Mouse (Mus musculus): Measurements from ENCODE around the gene Camta1. TPM values are rescaled to one million over a fixed set of nuclear protein-coding genes. Genes with fewer than 3 reads are reported as not detected.

Gene Camta1
- polyA plus RNA-seq, 1 experiment from 2014 or later: 106 TPM

GRCm38 (mm10) chr4:151730037-151730759 is 131.5 kb downstream of the Camta1 start:
- H3K9me3 ChIP-seq (ENCODE audit: control insufficient read depth, low read length): no peaks in the 10 kb centered on the region
- H3K27ac ChIP-seq (replicated peaks; ENCODE audit: low read depth, low read length): no peak overlapping the region
- no peaks in the 10 kb centered on the region for H3K27me3 ChIP-seq (ENCODE audit: control insufficient read depth, insufficient read depth, low read length)
- no peaks in the 10 kb centered on the region for H3K4me1 ChIP-seq (ENCODE audit: control insufficient read depth, insufficient read depth, low read length)
- no peak overlapping the region for H3K9ac ChIP-seq (ENCODE audit: low read length)
- H3K4me3 ChIP-seq (ENCODE audit: low read depth, low read length): no peak overlapping the region
- WGBS: 83% methylated on average over 4 of the region's 4 CpGs
- DNase-seq (ENCODE audit: low spot score) (no peak), ATAC-seq (ENCODE audit: insufficient number of reproducible peaks, low FRiP score, low TSS enrichment, low read depth) (no peak)
- no peak overlapping the region for H3K4me2 ChIP-seq (ENCODE audit: low read depth, severe bottlenecking)
- H3K36me3 ChIP-seq (ENCODE audit: control insufficient read depth, insufficient read depth, low read length): no peaks in the 10 kb centered on the region

- H3K27me3 ChIP-seq (ENCODE audit: control insufficient read depth, insufficient read depth, low read length): no peaks in the 10 kb centered on the region
- DNase-seq (ENCODE audit: low spot score) (no peak), ATAC-seq (ENCODE audit: insufficient number of reproducible peaks, low FRiP score, low TSS enrichment, low read depth) (no peak)
- H3K9ac ChIP-seq (ENCODE audit: low read length): no peak overlapping the region
- H3K4me1 ChIP-seq (ENCODE audit: control insufficient read depth, insufficient read depth, low read length): no peaks in the 10 kb centered on the region
- no peaks in the 10 kb centered on the region for H3K36me3 ChIP-seq (ENCODE audit: control insufficient read depth, insufficient read depth, low read length)
- no peak overlapping the region for H3K4me2 ChIP-seq (ENCODE audit: low read depth, severe bottlenecking)
- no peak overlapping the region for H3K27ac ChIP-seq (replicated peaks; ENCODE audit: low read depth, low read length)
- no peaks in the 10 kb centered on the region for H3K9me3 ChIP-seq (ENCODE audit: control insufficient read depth, low read length)
- no peak overlapping the region for H3K4me3 ChIP-seq (ENCODE audit: low read depth, low read length)
- 76% methylated on average over 4 of the region's 4 CpGs for WGBS
Observed at GRCm38 (mm10) chr4:151729116-151729515, 132.6 kb downstream of the Camta1 start.

- WGBS: 88% methylated on average over 11 of the region's 11 CpGs
- DNase-seq (ENCODE audit: low spot score) (no peak), ATAC-seq (ENCODE audit: insufficient number of reproducible peaks, low FRiP score, low TSS enrichment, low read depth) (no peak)
- Histone ChIP-seq H3K9me3 (ENCODE audit: control insufficient read depth, low read length) (no peaks in the 10 kb centered on the region), H3K9ac (ENCODE audit: low read length) (no peak overlapping the region), H3K27me3 (ENCODE audit: control insufficient read depth, insufficient read depth, low read length) (no peaks in the 10 kb centered on the region), H3K36me3 (ENCODE audit: control insufficient read depth, insufficient read depth, low read length) (no peaks in the 10 kb centered on the region), H3K27ac (replicated peaks; ENCODE audit: low read depth, low read length) (no peak overlapping the region), H3K4me3 (ENCODE audit: low read depth, low read length) (no peak overlapping the region), H3K4me1 (ENCODE audit: control insufficient read depth, insufficient read depth, low read length) (no peaks in the 10 kb centered on the region), H3K4me2 (ENCODE audit: low read depth, severe bottlenecking) (no peak overlapping the region)
Observed at GRCm38 (mm10) chr4:151728391-151729065, 133.1 kb downstream of the Camta1 start.

- H3K4me1 ChIP-seq (ENCODE audit: control insufficient read depth, insufficient read depth, low read length): no peaks in the 10 kb centered on the region
Observed at GRCm38 (mm10) chr4:151726396-151726795, 135.3 kb downstream of the Camta1 start.

GRCm38 (mm10) chr4:151724897-151725296 is 136.8 kb downstream of the Camta1 start:
- no peaks in the 10 kb centered on the region for H3K9me3 ChIP-seq (ENCODE audit: control insufficient read depth, low read length)
- no peak for ATAC-seq (ENCODE audit: insufficient number of reproducible peaks, low FRiP score, low TSS enrichment, low read depth)
- DNase-seq (ENCODE audit: low spot score): no peak
- H3K9ac ChIP-seq (ENCODE audit: low read length): no peak overlapping the region
- H3K27ac ChIP-seq (replicated peaks; ENCODE audit: low read depth, low read length): no peak overlapping the region
- H3K27me3 ChIP-seq (ENCODE audit: control insufficient read depth, insufficient read depth, low read length): no peaks in the 10 kb centered on the region
- H3K4me3 ChIP-seq (ENCODE audit: low read depth, low read length): no peak overlapping the region
- no peak overlapping the region for H3K4me2 ChIP-seq (ENCODE audit: low read depth, severe bottlenecking)
- no peaks in the 10 kb centered on the region for H3K4me1 ChIP-seq (ENCODE audit: control insufficient read depth, insufficient read depth, low read length)
- H3K36me3 ChIP-seq (ENCODE audit: control insufficient read depth, insufficient read depth, low read length): no peaks in the 10 kb centered on the region

More at GRCm38 (mm10) chr4:151726396-151726795, 135.3 kb downstream of the Camta1 start:
- Histone ChIP-seq H3K9ac (ENCODE audit: low read length) (no peak overlapping the region), H3K27ac (replicated peaks; ENCODE audit: low read depth, low read length) (no peak overlapping the region), H3K27me3 (ENCODE audit: control insufficient read depth, insufficient read depth, low read length) (no peaks in the 10 kb centered on the region), H3K4me3 (ENCODE audit: low read depth, low read length) (no peak overlapping the region), H3K36me3 (ENCODE audit: control insufficient read depth, insufficient read depth, low read length) (no peaks in the 10 kb centered on the region), H3K9me3 (ENCODE audit: control insufficient read depth, low read length) (no peaks in the 10 kb centered on the region), H3K4me2 (ENCODE audit: low read depth, severe bottlenecking) (no peak overlapping the region)
- ATAC-seq (ENCODE audit: insufficient number of reproducible peaks, low FRiP score, low TSS enrichment, low read depth) (no peak), DNase-seq (ENCODE audit: low spot score) (no peak)
- WGBS: 67% methylated on average over 2 of the region's 2 CpGs

- H3K9me3 ChIP-seq (ENCODE audit: control insufficient read depth, low read length): no peaks in the 10 kb centered on the region
- H3K4me3 ChIP-seq (ENCODE audit: low read depth, low read length): no peak overlapping the region
- ATAC-seq (ENCODE audit: insufficient number of reproducible peaks, low FRiP score, low TSS enrichment, low read depth): no peak
- H3K4me1 ChIP-seq (ENCODE audit: control insufficient read depth, insufficient read depth, low read length): no peaks in the 10 kb centered on the region
- H3K27ac ChIP-seq (replicated peaks; ENCODE audit: low read depth, low read length): no peak overlapping the region
- 82% methylated on average over 15 of the region's 15 CpGs for WGBS
- H3K9ac ChIP-seq (ENCODE audit: low read length): no peak overlapping the region
- no peaks in the 10 kb centered on the region for H3K36me3 ChIP-seq (ENCODE audit: control insufficient read depth, insufficient read depth, low read length)
- DNase-seq (ENCODE audit: low spot score): no peak
- no peak overlapping the region for H3K4me2 ChIP-seq (ENCODE audit: low read depth, severe bottlenecking)
- H3K27me3 ChIP-seq (ENCODE audit: control insufficient read depth, insufficient read depth, low read length): no peaks in the 10 kb centered on the region
Observed at GRCm38 (mm10) chr4:151720722-151721467, 140.8 kb downstream of the Camta1 start.

- Histone ChIP-seq H3K9me3 (ENCODE audit: control insufficient read depth, low read length) (no peaks in the 10 kb centered on the region), H3K9ac (ENCODE audit: low read length) (no peak overlapping the region), H3K4me3 (ENCODE audit: low read depth, low read length) (no peak overlapping the region), H3K27ac (replicated peaks; ENCODE audit: low read depth, low read length) (no peak overlapping the region), H3K4me1 (ENCODE audit: control insufficient read depth, insufficient read depth, low read length) (no peaks in the 10 kb centered on the region), H3K4me2 (ENCODE audit: low read depth, severe bottlenecking) (no peak overlapping the region), H3K36me3 (ENCODE audit: control insufficient read depth, insufficient read depth, low read length) (no peaks in the 10 kb centered on the region), H3K27me3 (ENCODE audit: control insufficient read depth, insufficient read depth, low read length) (no peaks in the 10 kb centered on the region)
- 43% methylated on average over 21 of the region's 21 CpGs for WGBS
- ATAC-seq (ENCODE audit: insufficient number of reproducible peaks, low FRiP score, low TSS enrichment, low read depth): no peak
- DNase-seq (ENCODE audit: low spot score): no peak
Observed at GRCm38 (mm10) chr4:151718866-151719475, 142.7 kb downstream of the Camta1 start.

GRCm38 (mm10) chr4:151717864-151718263 is 143.8 kb downstream of the Camta1 start:
- DNase-seq (ENCODE audit: low spot score): no peak

More at GRCm38 (mm10) chr4:151717864-151718263, 143.8 kb downstream of the Camta1 start:
- no peak overlapping the region for H3K9ac ChIP-seq (ENCODE audit: low read length)
- H3K27me3 ChIP-seq (ENCODE audit: control insufficient read depth, insufficient read depth, low read length): no peaks in the 10 kb centered on the region
- no peak overlapping the region for H3K27ac ChIP-seq (replicated peaks; ENCODE audit: low read depth, low read length)
- H3K9me3 ChIP-seq (ENCODE audit: control insufficient read depth, low read length): no peaks in the 10 kb centered on the region
- 76% methylated on average over 7 of the region's 7 CpGs for WGBS
- H3K36me3 ChIP-seq (ENCODE audit: control insufficient read depth, insufficient read depth, low read length): no peaks in the 10 kb centered on the region
- H3K4me1 ChIP-seq (ENCODE audit: control insufficient read depth, insufficient read depth, low read length): no peaks in the 10 kb centered on the region
- H3K4me2 ChIP-seq (ENCODE audit: low read depth, severe bottlenecking): no peak overlapping the region
- no peak for ATAC-seq (ENCODE audit: insufficient number of reproducible peaks, low FRiP score, low TSS enrichment, low read depth)
- no peak overlapping the region for H3K4me3 ChIP-seq (ENCODE audit: low read depth, low read length)

Data from limb, embryonic 11.5 days (tissue).